Mouse (Mus musculus) hematopoietic stem cell, adult 5-6 weeks (primary cell): Measurements from ENCODE around the gene Qpct. TPM values are rescaled to one million over a fixed set of nuclear protein-coding genes. Genes with fewer than 3 reads are reported as not detected.

Experiments
- ATAC-seq, 2 experiments: fragments of 125-278 bp in 1 of 2; replicated peaks in 1 of 2; 2 replicates each; pipeline ENCODE4 v1.8.0; 2016 to 2017; ENCODE audit warnings: inconsistent platforms in 2 of 2, mild to moderate bottlenecking in 2 of 2, moderate number of reproducible peaks in 2 of 2, low read depth in 1 of 2, moderate TSS enrichment in 1 of 2; ENCODE audit not compliant: low FRiP score in 2 of 2, poor library complexity in 2 of 2, severe bottlenecking in 2 of 2, insufficient read depth in 1 of 2, low TSS enrichment in 1 of 2
- total RNA-seq: library from RNA; stranded (forward); fragments of 172-1452, 232-1000 nt; gene quantifications from 2 replicates; pipeline ENCODE4 v1.2.3, GENCODE M21; 2017

Qpct gene
- total RNA-seq, 1 experiment from 2014 or later: 0.79 TPM

- no peak for ATAC-seq
Measured at GRCm38 (mm10) chr17:79133740-79134139, 82.0 kb downstream of the Qpct start.

GRCm38 (mm10) chr17:79135826-79136225 is 84.1 kb downstream of the Qpct start:
- 0 out of 4 replicates have a peak, but pooled peaks of 1 of the 2 experiments have one; percentile 27 for ATAC-seq

- ATAC-seq: peak in 1 of 2 experiments; percentile 17; a peak in 1 of 4 replicates
Measured at GRCm38 (mm10) chr17:79136401-79136800, 84.7 kb downstream of the Qpct start.

Other genes starting within 250 kb of the Qpct start
- gene Heatr5b, start 216.5 kb upstream of the Qpct start, total RNA-seq: 22.5 and 28.1 TPM in 2 replicates
- 16.7 and 34.4 TPM in 2 replicates for gene Gpatch11, start 216.3 kb upstream of the Qpct start, total RNA-seq
- 70.4 and 76.2 TPM in 2 replicates for gene Eif2ak2, start 169.3 kb upstream of the Qpct start, total RNA-seq
- gene Sult6b1, start 144.9 kb upstream of the Qpct start, total RNA-seq: 0.13 TPM in 1 of 2 replicates, not detected in the other
- gene Cebpzos, start 135.4 kb upstream of the Qpct start, total RNA-seq: 48.8 and 51.5 TPM in 2 replicates
- gene Cebpz, start 114.8 kb upstream of the Qpct start, total RNA-seq: 157 and 297 TPM in 2 replicates
- 39.7 and 46.3 TPM in 2 replicates for gene Ndufaf7, start 114.8 kb upstream of the Qpct start, total RNA-seq
- 73.9 and 86.4 TPM in 2 replicates for gene Prkd3, start 31.1 kb upstream of the Qpct start, total RNA-seq